Mouse (Mus musculus) ES-E14 (cell line): ENCODE measurements around the gene Slc26a10. TPM values are rescaled to one million over a fixed set of nuclear protein-coding genes. Genes with fewer than 3 reads are reported as not detected.

Source experiments
- DNase-seq: peaks from one replicate; pipeline ENCODE4 v3.0.0-alpha.2; 2013; ENCODE audit warnings: low read depth, low spot score
- H3K27ac ChIP-seq: 2 replicates; pipeline ENCODE4 v1.5.1; 2012; ENCODE audit warnings: low read depth, mild to moderate bottlenecking, low read length, moderate library complexity, mixed read lengths; ENCODE audit not compliant: poor library complexity, insufficient read depth, severe bottlenecking
- H3K36me3 ChIP-seq: 2 replicates; pipeline ENCODE4 v1.6.1; 2012; ENCODE audit warnings: mild to moderate bottlenecking, low read length, moderate library complexity, mixed read lengths; ENCODE audit not compliant: control insufficient read depth, poor library complexity, insufficient read depth, severe bottlenecking
- H3K4me1 ChIP-seq, 2 experiments: fragments of 150-350 bp in 1 of 2; sonication (generic) in 1 of 2; 2 replicates each; pipeline ENCODE4 v1.6.1; 2012; ENCODE audit warnings: low read length in 2 of 2, mild to moderate bottlenecking in 1 of 2, mixed read lengths in 1 of 2; ENCODE audit not compliant: control insufficient read depth in 2 of 2, insufficient read depth in 2 of 2, poor library complexity in 1 of 2
- H3K4me3 ChIP-seq, 2 experiments: fragments of 150-350 bp in 1 of 2; sonication (generic) in 1 of 2; 2 replicates each; pipeline ENCODE4 v1.5.1; 2012; ENCODE audit warnings: low read length in 2 of 2, low read depth in 1 of 2, mild to moderate bottlenecking in 1 of 2, mixed read lengths in 1 of 2; ENCODE audit not compliant: insufficient read depth in 1 of 2, poor library complexity in 1 of 2, severe bottlenecking in 1 of 2
- H3K9ac ChIP-seq: 2 replicates; pipeline ENCODE4 v1.6.1; 2012; ENCODE audit warnings: low read depth, mild to moderate bottlenecking, low read length, mixed read lengths; ENCODE audit not compliant: poor library complexity, insufficient read depth, severe bottlenecking
- H3K9me3 ChIP-seq: fragments of 150-350 bp; sonication (generic); 2 replicates; pipeline ENCODE4 v1.6.1; 2012; ENCODE audit warnings: low read depth, mild to moderate bottlenecking, low read length; ENCODE audit not compliant: control insufficient read depth, insufficient read depth
- CHD2 ChIP-seq: IDR thresholded peaks from 2 replicates; pipeline ENCODE4 v1.6.1; 2014; ENCODE audit warnings: mild to moderate bottlenecking, low read depth, low read length, inconsistent platforms
- HCFC1 ChIP-seq: IDR thresholded peaks from 2 replicates; pipeline ENCODE4 v1.6.1; 2012; ENCODE audit warnings: low read length, inconsistent platforms, borderline replicate concordance; ENCODE audit not compliant: insufficient read depth
- MAFK ChIP-seq: IDR thresholded peaks from 2 replicates; pipeline ENCODE4 v1.6.1; 2014; ENCODE audit warnings: mild to moderate bottlenecking, low read depth, low read length, inconsistent platforms; ENCODE audit not compliant: insufficient read depth
- ZC3H11A ChIP-seq: IDR thresholded peaks from 2 replicates; pipeline ENCODE4 v1.6.1; 2012; ENCODE audit warnings: low read depth, mild to moderate bottlenecking, inconsistent platforms, low read length, borderline replicate concordance
- ZNF384 ChIP-seq: IDR thresholded peaks from 2 replicates; pipeline ENCODE4 v1.6.1; 2012; ENCODE audit warnings: low read depth, low read length, inconsistent platforms
- in situ Hi-C, 2 experiments: fragments of 600-800 bp; cut with MboI; formaldehyde crosslinking; loops; one replicate each; pipeline ENCODE4 v1.15.1; 2025; ENCODE audit warnings: low sequenced_read_pairs in 2 of 2, inconsistent platforms in 1 of 2; ENCODE audit not compliant: unreplicated experiment in 2 of 2
- total RNA-seq: library from RNA; depleted of rRNA; stranded (reverse); fragments of 300-350 nt; gene quantifications from 2 replicates; pipeline ENCODE4 v1.2.3, GENCODE M21; 2012

Gene Slc26a10
- total RNA-seq, 1 experiment: 7.4 TPM

DNA sequence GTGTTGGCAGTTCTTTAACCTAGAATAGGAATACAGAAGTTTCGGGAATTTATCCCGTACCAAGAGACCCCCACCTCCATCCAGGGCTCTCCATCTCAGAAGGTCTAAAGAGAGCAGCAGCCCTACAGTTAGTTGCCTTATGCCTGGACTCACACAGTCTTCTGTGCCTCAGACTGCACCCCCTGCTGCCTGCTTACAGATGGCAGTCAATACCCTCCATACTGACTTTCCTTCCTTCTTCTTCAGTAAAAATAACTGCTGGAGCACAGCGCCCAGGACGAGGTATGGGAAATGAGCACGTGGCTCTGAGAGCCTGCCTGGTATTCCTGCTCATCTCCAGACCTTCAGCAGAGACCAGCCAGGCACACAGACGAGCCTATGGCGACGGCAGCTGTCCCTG is 19.8 kb upstream of the Slc26a10 start:
- Histone ChIP-seq H3K36me3 (peaks cover 34% of the 10 kb centered on the region; the same call in 1 of the 2 replicates), H3K27ac (no peak overlapping the region), H3K4me3 (no peak overlapping the region), H3K4me1 (peaks cover 4 to 8% of the 10 kb centered on the region in 2 experiments; a peak in 3 of 4 replicates), H3K9ac (no peak overlapping the region), H3K9me3 (no peaks in the 10 kb centered on the region)
- no peak for TF ChIP-seq ZC3H11A
- TF ChIP-seq HCFC1: no peak
- TF ChIP-seq ZNF384: no peak
- TF ChIP-seq MAFK: no peak
- DNase-seq: no peak
- in situ Hi-C loops: no loop called here

DNA sequence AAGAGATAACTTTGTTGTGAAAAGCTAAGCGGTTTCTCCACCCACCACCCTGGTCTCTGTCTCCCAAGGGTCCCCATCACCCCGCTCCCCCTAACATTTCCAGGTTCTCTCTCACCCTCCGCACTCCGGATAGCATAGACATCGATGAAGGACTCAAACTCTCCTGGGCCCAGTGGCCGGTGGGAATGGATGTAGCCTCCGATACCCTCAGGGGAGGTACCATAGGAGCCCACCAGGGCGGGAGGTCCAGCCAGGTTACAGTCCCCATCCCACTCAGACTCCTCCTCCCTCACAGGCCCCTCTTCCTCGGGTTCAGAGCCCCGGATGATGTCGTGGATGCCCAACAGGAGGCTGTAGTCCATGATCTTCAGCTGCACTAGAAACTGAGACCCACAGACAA is 19.0 kb upstream of the Slc26a10 start:
- H3K4me3 ChIP-seq: no peak overlapping the region
- no peak for DNase-seq
- no peak overlapping the region for H3K9ac ChIP-seq
- H3K9me3 ChIP-seq: no peaks in the 10 kb centered on the region
- peaks cover 7 to 8% of the 10 kb centered on the region in 2 experiments for H3K4me1 ChIP-seq
- peaks cover 31% of the 10 kb centered on the region; the same call in 1 of the 2 replicates for H3K36me3 ChIP-seq
- in situ Hi-C loops: no loop called here
- no peak for TF ChIP-seq ZNF384
- no peak for TF ChIP-seq MAFK
- no peak for TF ChIP-seq ZC3H11A
- TF ChIP-seq HCFC1: no peak
- no peak for TF ChIP-seq CHD2
- H3K27ac ChIP-seq: no peak overlapping the region

DNA sequence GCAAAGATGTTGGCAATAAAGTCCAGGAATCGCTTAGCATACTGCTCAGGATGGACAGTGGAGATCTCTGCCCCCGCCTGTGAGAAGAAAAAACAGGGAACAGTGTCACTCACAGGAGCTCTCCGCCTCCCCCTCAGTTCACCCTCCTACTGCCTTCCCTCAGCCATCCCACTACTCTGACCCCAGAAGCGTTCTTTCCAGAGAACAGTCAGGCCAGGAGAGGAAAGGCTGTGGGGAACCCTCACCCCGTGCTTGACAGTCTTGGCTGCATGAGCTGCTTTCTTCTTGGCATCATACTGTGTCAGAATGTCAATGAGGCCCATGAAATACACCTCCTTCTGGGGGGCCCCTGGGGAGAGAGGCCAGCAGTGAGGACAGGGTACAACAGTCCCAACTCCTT is 18.6 kb upstream of the Slc26a10 start:
- Histone ChIP-seq H3K36me3 (peaks cover 31% of the 10 kb centered on the region; the same call in 1 of the 2 replicates), H3K27ac (no peak overlapping the region), H3K9me3 (no peaks in the 10 kb centered on the region), H3K4me1 (peaks cover 7 to 11% of the 10 kb centered on the region in 2 experiments), H3K9ac (no peak overlapping the region), H3K4me3 (no peak overlapping the region)
- TF ChIP-seq MAFK (no peak), HCFC1 (no peak), ZC3H11A (no peak), ZNF384 (no peak), CHD2 (no peak)
- in situ Hi-C loops: no loop called here
- DNase-seq: no peak

DNA sequence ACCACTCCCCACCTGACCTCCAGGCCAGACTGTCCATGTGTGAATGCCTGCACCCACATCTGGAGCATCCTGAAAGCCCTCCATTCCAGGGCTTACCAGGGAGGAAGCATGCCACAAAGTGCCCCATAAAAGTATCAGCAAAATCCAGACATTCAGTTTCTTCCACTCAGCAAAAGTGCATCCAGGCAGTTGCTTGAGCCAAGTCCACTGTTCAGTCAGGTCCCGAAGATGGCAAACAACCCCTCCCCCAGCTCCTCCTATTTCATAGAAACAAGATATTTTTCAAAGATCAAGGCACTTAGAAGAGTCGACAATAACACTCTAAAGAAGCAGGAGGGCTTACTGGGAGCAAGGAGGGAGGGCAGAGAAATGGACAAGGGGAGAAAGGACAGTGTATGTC is 18.0 kb upstream of the Slc26a10 start:
- in situ Hi-C loops: no loop called here

More for the DNA sequence above, 18.0 kb upstream of the Slc26a10 start:
- TF ChIP-seq HCFC1: no peak
- TF ChIP-seq CHD2: no peak
- TF ChIP-seq ZC3H11A: no peak
- TF ChIP-seq ZNF384: no peak
- TF ChIP-seq MAFK: no peak
- DNase-seq: no peak
- H3K4me3 ChIP-seq: no peak overlapping the region
- peaks cover 7 to 11% of the 10 kb centered on the region in 2 experiments for H3K4me1 ChIP-seq
- H3K27ac ChIP-seq: no peak overlapping the region
- H3K36me3 ChIP-seq: peaks cover 28% of the 10 kb centered on the region; the same call in 1 of the 2 replicates
- H3K9ac ChIP-seq: no peak overlapping the region
- H3K9me3 ChIP-seq: no peaks in the 10 kb centered on the region
